Mouse (Mus musculus) brain, embryonic 14.5 days (tissue): ENCODE measurements around the gene Ces2h.

ENCODE experiments used
- CTCF ChIP-seq: fragments of 200-500 bp; IDR thresholded peaks from 2 replicates; pipeline ENCODE4 v1.5.1; 2012; ENCODE audit warnings: inconsistent platforms, mild to moderate bottlenecking, moderate library complexity, borderline replicate concordance; ENCODE audit not compliant: insufficient read depth, insufficient read length; ENCODE audit errors: extremely low read depth
- POLR2A ChIP-seq: fragments of 200-500 bp; IDR thresholded peaks from 2 replicates; pipeline ENCODE4 v1.6.1; 2012; ENCODE audit warnings: mild to moderate bottlenecking, inconsistent platforms, borderline replicate concordance; ENCODE audit not compliant: poor library complexity, insufficient read depth, insufficient read length, severe bottlenecking; ENCODE audit errors: extremely low read depth

DNA sequence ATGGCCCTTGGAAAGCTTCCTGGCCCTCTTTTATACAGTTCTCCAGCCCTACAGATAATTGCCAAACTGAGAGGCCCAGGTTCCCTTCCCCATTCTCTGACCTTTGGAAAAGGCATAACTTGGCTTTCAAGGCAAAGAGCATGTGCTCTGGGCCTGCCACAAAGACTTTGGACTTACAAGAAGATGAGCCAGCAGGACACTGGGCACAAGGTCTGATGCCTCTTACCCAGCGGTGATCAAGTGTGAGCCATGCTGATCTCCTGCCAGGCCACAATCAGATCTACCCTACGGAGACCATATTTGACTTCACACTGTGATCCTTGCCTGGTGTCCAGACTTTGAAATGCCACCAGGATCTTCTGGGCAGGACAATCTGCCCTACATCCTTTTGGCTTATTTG, 15.7 kb upstream of the Ces2h start:
- no peak for TF ChIP-seq CTCF
- no peak for TF ChIP-seq POLR2A
